Mouse (Mus musculus): ENCODE data around the gene Epb41l4b.

Epb41l4b gene

GRCm38 (mm10) chr4:57153838-57154237, 10.6 kb upstream of the Epb41l4b start:
- intact Hi-C loops (cut with DNase I): no loop called here

- intact Hi-C loops (cut with DNase I): no loop called here
Observed at GRCm38 (mm10) chr4:57153068-57153835, 10.0 kb upstream of the Epb41l4b start.

- intact Hi-C loops (cut with DNase I): no loop called here
Observed at GRCm38 (mm10) chr4:57148182-57148581, 4.9 kb upstream of the Epb41l4b start.

- intact Hi-C loops (cut with DNase I): loop anchor here (2.0 to 5.0 kb wide), 2 partner anchors 75 to 124 kb away; no protein-coding TSS in a partner anchor
Observed at GRCm38 (mm10) chr4:57142374-57143025, 737 bp downstream of the Epb41l4b start.

- intact Hi-C loops (cut with DNase I): loop anchor here (2.0 to 5.0 kb wide), 2 partner anchors 75 to 123 kb away; no protein-coding TSS in a partner anchor
Observed at GRCm38 (mm10) chr4:57141908-57142361, 1.3 kb downstream of the Epb41l4b start.

DNA sequence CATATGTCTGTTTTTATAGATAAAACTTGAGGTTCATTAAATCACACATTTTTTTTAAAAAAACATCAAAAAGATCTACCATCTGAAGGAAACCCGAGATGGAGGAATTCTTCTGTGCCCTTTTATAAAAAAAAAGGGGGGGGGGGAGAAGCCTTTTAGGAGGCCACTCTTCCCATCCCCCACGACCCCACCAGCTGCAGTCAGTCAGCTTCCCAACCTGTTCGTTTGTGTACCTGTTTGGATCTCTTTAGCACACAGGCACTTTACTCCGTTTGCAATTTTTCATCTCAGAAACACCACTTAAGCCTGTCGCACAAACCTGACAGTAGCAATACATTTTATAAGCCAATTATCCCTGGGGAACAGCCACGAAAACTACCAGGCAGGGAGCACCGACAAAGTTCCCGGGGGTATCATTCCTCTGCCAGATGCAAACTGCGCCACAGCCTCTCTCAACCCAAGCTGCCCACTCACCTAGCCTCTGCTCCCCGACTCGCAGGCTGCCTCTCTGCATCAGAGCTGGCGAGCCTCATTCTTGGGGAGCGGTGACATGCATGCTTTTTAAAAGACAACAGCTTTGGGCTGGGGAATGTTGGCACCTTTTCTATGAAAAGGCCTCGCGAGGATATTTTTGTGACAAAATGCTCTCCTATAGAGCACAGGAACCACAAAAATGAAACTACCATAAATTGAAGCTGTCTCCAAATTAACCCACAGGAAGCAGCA, 2.1 kb downstream of the Epb41l4b start:
- intact Hi-C loops (cut with DNase I): loop anchor here (5.0 kb wide), 1 partner anchor 74 kb away; no protein-coding TSS in a partner anchor

- intact Hi-C loops (cut with DNase I): loop anchor here (5.0 kb wide), 1 partner anchor 73 kb away; no protein-coding TSS in a partner anchor
Observed at GRCm38 (mm10) chr4:57140200-57140799, 2.9 kb downstream of the Epb41l4b start.

GRCm38 (mm10) chr4:57139433-57139832, 3.8 kb downstream of the Epb41l4b start:
- intact Hi-C loops (cut with DNase I): no loop called here

GRCm38 (mm10) chr4:57138093-57138440, 5.2 kb downstream of the Epb41l4b start:
- intact Hi-C loops (cut with DNase I): no loop called here

DNA sequence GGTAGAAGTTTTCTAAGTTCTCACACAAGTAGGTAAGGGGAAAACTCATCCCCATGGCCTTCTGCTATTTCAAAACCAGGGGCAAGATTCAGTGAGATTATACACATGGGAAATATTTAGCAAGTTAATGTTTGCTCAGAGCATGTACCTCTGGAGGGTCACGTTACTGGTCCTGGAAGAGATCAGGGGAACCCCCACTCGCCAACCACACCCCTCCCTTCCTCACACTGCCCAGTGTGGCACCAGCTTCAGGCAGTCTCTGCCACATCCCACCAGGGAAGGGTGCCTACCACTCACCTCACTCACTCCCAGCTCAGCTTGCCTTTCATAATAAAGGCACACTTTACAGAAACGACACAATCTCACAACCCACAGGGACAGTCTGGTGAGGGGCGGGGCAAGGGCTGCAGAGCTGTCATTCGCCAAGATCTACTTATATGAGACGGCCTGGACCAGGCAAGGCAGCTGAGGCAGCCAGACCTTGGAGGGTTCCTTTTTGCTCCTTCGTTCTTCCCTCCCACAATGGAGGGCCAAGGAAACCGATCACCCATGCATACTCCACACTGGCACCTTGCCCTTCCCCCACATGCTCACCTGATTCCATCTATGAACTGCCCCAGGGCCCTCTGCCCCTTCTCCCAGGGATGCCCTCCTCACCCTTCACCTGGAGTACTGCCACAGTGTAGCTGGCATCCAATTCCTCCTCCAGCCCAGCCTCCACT, 5.7 kb downstream of the Epb41l4b start:
- intact Hi-C loops (cut with DNase I): no loop called here

- intact Hi-C loops (cut with DNase I): no loop called here
Observed at GRCm38 (mm10) chr4:57135431-57135830, 7.8 kb downstream of the Epb41l4b start.

- intact Hi-C loops (cut with DNase I): no loop called here
Observed at GRCm38 (mm10) chr4:57134554-57134953, 8.7 kb downstream of the Epb41l4b start.

DNA sequence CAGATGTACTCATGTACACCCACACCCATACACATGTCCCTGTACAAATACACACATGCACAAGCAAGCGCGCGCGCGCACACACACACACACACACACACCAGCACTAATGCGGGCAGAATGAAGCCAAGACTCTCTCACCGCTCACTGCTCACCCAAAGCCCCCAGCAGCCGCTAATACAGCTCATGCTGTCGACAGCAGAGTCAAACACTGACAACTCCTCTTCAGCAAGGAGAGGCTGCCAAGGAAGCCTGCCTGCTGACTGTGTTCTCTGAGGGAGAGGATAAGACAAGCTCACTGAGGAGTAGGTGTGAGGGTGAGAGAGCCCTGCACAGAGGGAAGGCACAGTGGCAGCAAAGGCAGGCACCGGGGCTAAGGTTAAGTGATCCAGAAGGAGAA, 11.4 kb downstream of the Epb41l4b start:
- intact Hi-C loops (cut with DNase I): no loop called here

DNA sequence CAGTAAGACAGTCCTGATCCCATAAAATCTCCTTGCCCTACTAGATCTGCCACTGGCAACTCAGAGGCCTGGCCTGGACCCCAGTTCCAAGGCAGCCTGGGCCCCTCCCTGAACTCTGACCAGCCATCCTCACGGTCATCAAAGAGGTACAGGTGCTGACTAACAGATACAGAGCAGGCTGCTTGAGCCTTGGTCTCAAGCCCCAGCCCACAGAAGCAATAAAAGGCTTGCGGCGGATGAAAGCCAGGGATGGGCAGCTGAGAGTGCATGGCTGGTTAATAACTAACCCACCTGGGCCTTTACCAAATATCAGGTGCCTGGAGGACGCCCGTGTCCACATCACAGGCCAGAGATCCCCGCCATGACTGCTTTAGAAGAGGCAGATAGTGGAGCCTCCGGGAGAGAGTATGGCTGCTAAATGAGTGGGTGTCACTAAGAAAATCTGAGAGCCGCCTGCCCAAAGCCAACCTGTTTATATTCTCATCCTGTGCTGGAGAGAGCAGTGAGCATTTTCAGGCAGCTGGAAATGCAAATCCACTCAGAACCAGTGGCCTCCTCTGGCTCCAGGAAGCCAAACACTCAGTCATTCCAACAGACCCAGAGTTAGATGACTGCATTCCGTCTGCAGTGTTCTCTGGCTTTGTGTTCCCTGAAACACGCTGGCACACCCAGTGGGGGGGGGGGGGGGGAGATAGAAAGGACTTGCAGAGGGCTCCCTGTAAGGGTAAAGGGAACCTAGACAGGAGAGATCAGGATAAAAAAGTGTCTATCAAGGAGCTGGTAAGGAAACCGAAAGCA, 13.3 kb downstream of the Epb41l4b start:
- intact Hi-C loops (cut with DNase I): no loop called here

GRCm38 (mm10) chr4:57123003-57123402, 20.2 kb downstream of the Epb41l4b start:
- intact Hi-C loops (cut with DNase I): no loop called here

DNA sequence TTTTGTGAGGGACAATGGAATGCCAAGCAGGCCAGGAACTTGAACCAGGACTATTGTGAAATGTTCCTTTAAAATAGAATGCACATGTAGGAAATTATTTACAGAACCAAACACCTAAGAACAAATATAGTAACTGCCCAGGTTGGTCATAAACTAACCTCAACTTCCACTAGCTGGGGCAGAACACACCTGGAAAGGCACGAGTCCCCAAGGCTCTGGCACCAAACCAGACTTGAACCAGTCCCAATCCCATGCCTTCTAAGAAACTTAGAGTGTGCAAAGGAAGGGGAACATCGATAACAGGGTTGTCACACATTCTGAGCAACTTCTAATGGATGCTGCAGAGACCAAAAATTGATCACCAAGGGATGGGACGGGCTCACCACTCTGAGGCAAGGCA, 21.1 kb downstream of the Epb41l4b start:
- intact Hi-C loops (cut with DNase I): no loop called here

- intact Hi-C loops (cut with DNase I): no loop called here
Observed at GRCm38 (mm10) chr4:57120563-57120962, 22.7 kb downstream of the Epb41l4b start.

- intact Hi-C loops (cut with DNase I): no loop called here
Observed at GRCm38 (mm10) chr4:57119976-57120375, 23.3 kb downstream of the Epb41l4b start.

GRCm38 (mm10) chr4:57118883-57119282, 24.4 kb downstream of the Epb41l4b start:
- intact Hi-C loops (cut with DNase I): no loop called here

- intact Hi-C loops (cut with DNase I): no loop called here
Observed at GRCm38 (mm10) chr4:57116278-57116677, 27.0 kb downstream of the Epb41l4b start.

Measured in adrenal gland (tissue).